Mouse (Mus musculus): ENCODE measurements around the gene Tnni1.

- peak; percentile 97 for TF ChIP-seq CTCF (IDR thresholded peaks at IDR 0.05; ENCODE audit: borderline replicate concordance, extremely low read depth, insufficient read depth, insufficient read length)
- TF ChIP-seq POLR2A (IDR thresholded peaks at IDR 0.05; ENCODE audit: borderline replicate concordance, extremely low read depth, insufficient read depth, insufficient read length, poor library complexity, severe bottlenecking), result no peak
These were observed 26.4 kb upstream of the Tnni1 start for GRCm38 (mm10) chr1:135752737-135753348.

Measured in brain, embryonic 14.5 days (tissue).